Mouse (Mus musculus): Measurements from ENCODE around the gene Ankrd35. TPM values are rescaled to one million over a fixed set of nuclear protein-coding genes. Genes with fewer than 3 reads are reported as not detected.
"Not testable (repeated sequence)": the region's sequence is repeated elsewhere in the genome, so short reads cannot be mapped to it uniquely, and the experiment has no call there.

Ankrd35 gene
- polyA plus RNA-seq, 1 experiment = 1.7 TPM

GRCm38 (mm10) chr3:96679159-96679674, 9.3 kb downstream of the Ankrd35 start:
- Histone ChIP-seq H3K4me1 (replicated peaks; ENCODE audit: control insufficient read depth, insufficient read depth, low read length) (peaks cover 4% of the 10 kb centered on the region), H3K27me3 (ENCODE audit: control insufficient read depth, insufficient read depth, low read length) (no peaks in the 10 kb centered on the region; the same call in 1 of the 2 replicates), H3K4me3 (ENCODE audit: control insufficient read depth, insufficient read depth, low read length) (no peak overlapping the region), H3K36me3 (ENCODE audit: control insufficient read depth, insufficient read depth, low read length) (no peaks in the 10 kb centered on the region), H3K27ac (ENCODE audit: control insufficient read depth, insufficient read depth, low read length) (no peak overlapping the region)
- TF ChIP-seq CTCF (IDR thresholded peaks at IDR 0.05; ENCODE audit: borderline replicate concordance, control insufficient read depth, extremely low read depth, insufficient read depth, low read length, poor library complexity) = no peak
- TF ChIP-seq POLR2A (IDR thresholded peaks at IDR 0.05; ENCODE audit: control insufficient read depth, extremely low read depth, insufficient read depth, low read length, poor library complexity) = no peak
- 79% methylated on average over 5 of the region's 5 CpGs for WGBS
- DNase-seq = no peak

DNA sequence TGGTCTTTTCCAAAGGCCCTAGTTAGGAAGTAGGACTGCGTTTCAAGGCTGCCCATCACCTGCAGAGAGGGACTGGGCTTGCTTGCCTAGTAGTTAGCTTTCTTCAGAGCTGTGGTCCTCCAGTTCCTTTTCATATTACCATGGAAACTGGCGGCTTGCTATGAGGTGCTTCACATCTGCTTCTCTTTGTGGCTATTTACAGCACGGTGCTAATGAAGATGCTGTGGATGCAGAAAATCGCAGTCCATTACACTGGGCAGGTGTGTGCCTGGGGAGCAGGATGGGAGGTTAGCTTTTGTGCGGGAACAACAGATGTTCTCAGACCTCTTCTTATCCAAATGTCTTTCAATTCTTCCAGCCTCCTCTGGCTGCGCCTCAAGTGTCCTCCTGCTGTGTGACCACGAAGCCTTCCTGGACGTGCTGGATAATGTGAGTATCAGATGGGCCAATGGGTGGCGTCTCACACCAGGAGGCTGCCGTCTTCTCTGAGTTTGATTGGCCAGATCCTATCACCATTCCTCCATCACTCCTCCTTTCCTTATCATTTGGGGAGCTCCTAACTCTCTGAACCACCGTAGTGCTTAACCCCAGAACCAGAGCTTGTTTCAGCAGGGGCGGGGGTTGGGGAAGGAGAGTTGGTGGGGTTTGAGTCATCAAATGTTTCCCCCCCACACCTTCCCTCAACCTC, 10.5 kb downstream of the Ankrd35 start:
- no peak for DNase-seq
- no peak overlapping the region for H3K27ac ChIP-seq (ENCODE audit: control insufficient read depth, insufficient read depth, low read length)
- H3K4me1 ChIP-seq (replicated peaks; ENCODE audit: control insufficient read depth, insufficient read depth, low read length) = peaks cover 4% of the 10 kb centered on the region
- no peaks in the 10 kb centered on the region for H3K36me3 ChIP-seq (ENCODE audit: control insufficient read depth, insufficient read depth, low read length)
- TF ChIP-seq CTCF (IDR thresholded peaks at IDR 0.05; ENCODE audit: borderline replicate concordance, control insufficient read depth, extremely low read depth, insufficient read depth, low read length, poor library complexity) = no peak
- 62% methylated on average over 12 of the region's 12 CpGs for WGBS
- H3K27me3 ChIP-seq (ENCODE audit: control insufficient read depth, insufficient read depth, low read length) = peaks cover 2% of the 10 kb centered on the region; the same call in 1 of the 2 replicates
- H3K4me3 ChIP-seq (ENCODE audit: control insufficient read depth, insufficient read depth, low read length) = no peak overlapping the region

DNA sequence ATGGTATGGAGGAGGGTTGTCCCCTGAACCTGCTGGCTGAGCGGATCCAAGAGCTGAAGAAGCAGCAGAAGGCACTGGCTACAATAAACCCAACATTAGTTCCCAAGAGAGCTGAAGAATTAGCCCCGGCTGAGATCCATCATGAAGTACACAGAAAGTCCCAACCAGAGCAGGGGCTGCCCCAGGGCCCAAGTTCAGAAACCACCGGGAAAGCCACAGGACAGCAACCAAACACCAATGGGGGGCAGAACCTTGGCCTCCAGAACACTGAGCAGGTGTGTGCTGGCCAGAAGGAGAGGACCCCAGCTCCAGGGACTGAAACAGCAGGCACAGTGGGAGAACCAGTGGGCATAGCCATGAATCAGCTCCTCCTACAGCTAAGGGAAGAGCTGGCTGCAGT, 13.6 kb downstream of the Ankrd35 start:
- Histone ChIP-seq H3K4me3 (ENCODE audit: control insufficient read depth, insufficient read depth, low read length) (no peak overlapping the region), H3K27ac (ENCODE audit: control insufficient read depth, insufficient read depth, low read length) (no peak overlapping the region), H3K36me3 (ENCODE audit: control insufficient read depth, insufficient read depth, low read length) (no peaks in the 10 kb centered on the region), H3K27me3 (ENCODE audit: control insufficient read depth, insufficient read depth, low read length) (peaks cover 4% of the 10 kb centered on the region; the same call in 1 of the 2 replicates), H3K4me1 (replicated peaks; ENCODE audit: control insufficient read depth, insufficient read depth, low read length) (no peaks in the 10 kb centered on the region)
- TF ChIP-seq POLR2A (IDR thresholded peaks at IDR 0.05; ENCODE audit: control insufficient read depth, extremely low read depth, insufficient read depth, low read length, poor library complexity) (no peak), CTCF (IDR thresholded peaks at IDR 0.05; ENCODE audit: borderline replicate concordance, control insufficient read depth, extremely low read depth, insufficient read depth, low read length, poor library complexity) (no peak)
- no peak for DNase-seq
- 92% methylated on average over 3 of the region's 3 CpGs for WGBS

GRCm38 (mm10) chr3:96684151-96684821, 14.4 kb downstream of the Ankrd35 start:
- DNase-seq = no peak
- H3K27me3 ChIP-seq (ENCODE audit: control insufficient read depth, insufficient read depth, low read length) = peaks cover 4% of the 10 kb centered on the region; the same call in 1 of the 2 replicates
- H3K27ac ChIP-seq (ENCODE audit: control insufficient read depth, insufficient read depth, low read length) = no peak overlapping the region
- no peaks in the 10 kb centered on the region for H3K36me3 ChIP-seq (ENCODE audit: control insufficient read depth, insufficient read depth, low read length)
- no peak for TF ChIP-seq CTCF (IDR thresholded peaks at IDR 0.05; ENCODE audit: borderline replicate concordance, control insufficient read depth, extremely low read depth, insufficient read depth, low read length, poor library complexity)
- no peak for TF ChIP-seq POLR2A (IDR thresholded peaks at IDR 0.05; ENCODE audit: control insufficient read depth, extremely low read depth, insufficient read depth, low read length, poor library complexity)
- no peaks in the 10 kb centered on the region for H3K4me1 ChIP-seq (replicated peaks; ENCODE audit: control insufficient read depth, insufficient read depth, low read length)
- 72% methylated on average over 17 of the region's 17 CpGs for WGBS
- no peak overlapping the region for H3K4me3 ChIP-seq (ENCODE audit: control insufficient read depth, insufficient read depth, low read length)

DNA sequence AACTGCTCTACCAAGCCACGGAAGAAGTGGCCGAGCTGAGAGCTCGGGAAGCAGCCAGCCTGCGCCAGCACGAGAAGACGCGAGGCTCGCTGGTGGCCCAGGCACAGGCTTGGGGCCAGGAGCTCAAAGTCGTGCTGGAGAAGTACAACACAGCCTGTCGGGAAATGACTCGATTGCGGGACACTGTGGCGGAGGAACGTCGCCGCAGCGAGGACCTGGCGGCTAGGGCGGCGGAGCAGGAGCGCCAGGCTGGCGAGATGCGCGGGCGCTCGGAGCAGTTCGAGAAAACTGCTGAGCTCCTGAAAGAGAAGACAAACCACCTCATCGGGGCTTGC, 14.9 kb downstream of the Ankrd35 start:
- no peak for DNase-seq
- no peaks in the 10 kb centered on the region for H3K4me1 ChIP-seq (replicated peaks; ENCODE audit: control insufficient read depth, insufficient read depth, low read length)
- no peaks in the 10 kb centered on the region for H3K36me3 ChIP-seq (ENCODE audit: control insufficient read depth, insufficient read depth, low read length)
- H3K27me3 ChIP-seq (ENCODE audit: control insufficient read depth, insufficient read depth, low read length) = peaks cover 4% of the 10 kb centered on the region; the same call in 1 of the 2 replicates
- 30% methylated on average over 28 of the region's 28 CpGs for WGBS
- no peak overlapping the region for H3K27ac ChIP-seq (ENCODE audit: control insufficient read depth, insufficient read depth, low read length)
- no peak for TF ChIP-seq CTCF (IDR thresholded peaks at IDR 0.05; ENCODE audit: borderline replicate concordance, control insufficient read depth, extremely low read depth, insufficient read depth, low read length, poor library complexity)
- no peak for TF ChIP-seq POLR2A (IDR thresholded peaks at IDR 0.05; ENCODE audit: control insufficient read depth, extremely low read depth, insufficient read depth, low read length, poor library complexity)
- H3K4me3 ChIP-seq (ENCODE audit: control insufficient read depth, insufficient read depth, low read length) = 0 out of 2 replicates have a peak overlapping the region, but pooled peaks have one; percentile 9

- not testable (repeated sequence) for H3K27ac ChIP-seq (ENCODE audit: control insufficient read depth, insufficient read depth, low read length); H3K4me3 ChIP-seq (ENCODE audit: control insufficient read depth, insufficient read depth, low read length); H3K27me3 ChIP-seq (ENCODE audit: control insufficient read depth, insufficient read depth, low read length); H3K36me3 ChIP-seq (ENCODE audit: control insufficient read depth, insufficient read depth, low read length); DNase-seq; H3K4me1 ChIP-seq (replicated peaks; ENCODE audit: control insufficient read depth, insufficient read depth, low read length)
- WGBS = 97% methylated on average over 5 of the region's 5 CpGs
Observed at GRCm38 (mm10) chr3:96686057-96686456, 16.1 kb downstream of the Ankrd35 start.
